Comparison of ENCODE assay signal across 18 mouse cellular contexts in genomic region chr13:12083443-12084111, GRCm38 (mm10). TPM values are rescaled to one million over a fixed set of nuclear protein-coding genes. Genes with fewer than 3 reads are reported as not detected.
DNase-seq lines count a peak whose midpoint lies in the region; ATAC-seq and TF ChIP-seq lines count a peak whose summit lies in the region.
"Had no signal": no experiment of that assay in that cellular context is flagged by ENCODE, and none has a peak within 500 bp of the region (broad histone marks: within the 10 kb centered on the region; RNA-seq: fewer than 3 reads in every experiment).

No protein-coding gene starts in this region.

- H3K36me3 ChIP-seq in forebrain, embryonic 13.5 days (ENCODE audit: poor library complexity, severe bottlenecking) = no peaks in the 10 kb centered on the region
- H3K36me3 ChIP-seq in forebrain, embryonic 12.5 days (replicated peaks) = no peaks in the 10 kb centered on the region
- 0 out of 2 replicates have a peak, but pooled peaks cover 4% of the 10 kb centered on the region for H3K36me3 ChIP-seq in heart, postnatal 0 days (replicated peaks; ENCODE audit: control insufficient read depth, insufficient read depth, low read length)
- H3K36me3 ChIP-seq in midbrain, embryonic 11.5 days (ENCODE audit: control insufficient read depth, insufficient read depth, low read length) = no peaks in the 10 kb centered on the region
- H3K36me3 ChIP-seq in midbrain, postnatal 0 days (ENCODE audit: insufficient read depth, low read length) = no peaks in the 10 kb centered on the region
- H3K36me3 ChIP-seq in midbrain, embryonic 15.5 days (replicated peaks) = no peaks in the 10 kb centered on the region

- no peak overlapping the region for H3K4me2 ChIP-seq in forebrain, embryonic 13.5 days
- H3K4me2 ChIP-seq in forebrain, embryonic 12.5 days = no peak overlapping the region
- H3K4me2 ChIP-seq in heart, postnatal 0 days (ENCODE audit: low read depth, low read length) = peak overlapping the region; percentile 19; the same call in 1 of the 2 replicates
- no peak overlapping the region for H3K4me2 ChIP-seq in midbrain, embryonic 11.5 days
- no peak overlapping the region for H3K4me2 ChIP-seq in midbrain, postnatal 0 days (ENCODE audit: low read depth, low read length, poor library complexity, severe bottlenecking)
- H3K4me2 ChIP-seq in midbrain, embryonic 15.5 days = no peak overlapping the region

- TF ChIP-seq EP300 in heart, postnatal 0 days (IDR thresholded peaks at IDR 0.05; ENCODE audit: low read depth) = no peak

- H3K27ac ChIP-seq in forebrain, embryonic 13.5 days = no peak overlapping the region
- H3K27ac ChIP-seq in forebrain, embryonic 12.5 days = no peak overlapping the region
- H3K27ac ChIP-seq in heart, postnatal 0 days (ENCODE audit: low read depth) = 0 out of 2 replicates have a peak overlapping the region, but pooled peaks have one; percentile 5
- no peak overlapping the region for H3K27ac ChIP-seq in midbrain, embryonic 11.5 days (ENCODE audit: low read depth, low read length)
- no peak overlapping the region for H3K27ac ChIP-seq in midbrain, postnatal 0 days (ENCODE audit: low read depth, low read length)
- H3K27ac ChIP-seq in midbrain, embryonic 15.5 days = no peak overlapping the region

- WGBS in forebrain, embryonic 13.5 days = 32% methylated on average over 10 of the region's 10 CpGs
- WGBS in forebrain, embryonic 12.5 days = 48% methylated on average over 10 of the region's 10 CpGs
- 16% methylated on average over 10 of the region's 10 CpGs for WGBS in heart, postnatal 0 days
- 53% methylated on average over 10 of the region's 10 CpGs for WGBS in midbrain, embryonic 11.5 days
- WGBS in midbrain, postnatal 0 days = 29% methylated on average over 10 of the region's 10 CpGs
- WGBS in midbrain, embryonic 15.5 days = 28% methylated on average over 10 of the region's 10 CpGs

- 0 out of 2 replicates have a peak, but pooled peaks cover 4% of the 10 kb centered on the region for H3K4me1 ChIP-seq in forebrain, embryonic 13.5 days
- peaks cover 9% of the 10 kb centered on the region for H3K4me1 ChIP-seq in forebrain, embryonic 12.5 days
- H3K4me1 ChIP-seq in heart, postnatal 0 days (ENCODE audit: control insufficient read depth, insufficient read depth) = peaks cover 52% of the 10 kb centered on the region
- no peaks in the 10 kb centered on the region; the same call in 1 of the 2 replicates for H3K4me1 ChIP-seq in midbrain, embryonic 11.5 days (ENCODE audit: control insufficient read depth, insufficient read depth, low read length)
- no peaks in the 10 kb centered on the region for H3K4me1 ChIP-seq in midbrain, postnatal 0 days (ENCODE audit: insufficient read depth, low read length)
- H3K4me1 ChIP-seq in midbrain, embryonic 15.5 days = no peaks in the 10 kb centered on the region

- TF ChIP-seq CTCF in heart, postnatal 0 days (IDR thresholded peaks at IDR 0.05; ENCODE audit: low read depth) = no peak
- no peak for TF ChIP-seq CTCF in midbrain, postnatal 0 days (IDR thresholded peaks at IDR 0.05)

- H3K4me3 ChIP-seq in forebrain, embryonic 13.5 days = no peak overlapping the region
- H3K4me3 ChIP-seq in forebrain, embryonic 12.5 days (replicated peaks) = no peak overlapping the region
- no peak overlapping the region for H3K4me3 ChIP-seq in heart, postnatal 0 days (ENCODE audit: low read depth, low read length)
- H3K4me3 ChIP-seq in midbrain, embryonic 11.5 days (ENCODE audit: low read depth, low read length) = no peak overlapping the region
- no peak overlapping the region for H3K4me3 ChIP-seq in midbrain, postnatal 0 days (ENCODE audit: low read depth, low read length)
- H3K4me3 ChIP-seq in midbrain, embryonic 15.5 days = no peak overlapping the region
- H3K4me3 ChIP-seq: erythroblast, embryonic 14.5 days had no signal

- no peaks in the 10 kb centered on the region for H3K27me3 ChIP-seq in forebrain, embryonic 13.5 days
- no peaks in the 10 kb centered on the region; the same call in 1 of the 2 replicates for H3K27me3 ChIP-seq in forebrain, embryonic 12.5 days
- no peaks in the 10 kb centered on the region for H3K27me3 ChIP-seq in heart, postnatal 0 days (ENCODE audit: control insufficient read depth, insufficient read depth, low read length)
- H3K27me3 ChIP-seq in midbrain, embryonic 11.5 days (ENCODE audit: control insufficient read depth, insufficient read depth, low read length) = no peaks in the 10 kb centered on the region
- no peaks in the 10 kb centered on the region for H3K27me3 ChIP-seq in midbrain, postnatal 0 days (ENCODE audit: insufficient read depth, low read length)
- no peaks in the 10 kb centered on the region for H3K27me3 ChIP-seq in midbrain, embryonic 15.5 days (replicated peaks)
- H3K27me3 ChIP-seq: Patski had no signal

- DNase-seq in heart, postnatal 0 days (ENCODE audit: low spot score) = no peak
- DNase-seq in heart, adult 8-10 months (ENCODE audit: low spot score) = no peak
- no peak for DNase-seq in midbrain, embryonic 11.5 days (ENCODE audit: low spot score, missing footprints)
- no peak for DNase-seq in midbrain, postnatal 0 days (ENCODE audit: low spot score)
- DNase-seq in ovary, postnatal 14 days (ENCODE audit: low spot score) = no peak
- DNase-seq: cerebellum, adult 9-10 months; embryo, embryonic 11 days; heart, postnatal 4 days; kidney, adult 11 months; kidney, postnatal 25 days; right cerebral cortex, adult 18-20 months; thymus, adult 18-20 months had no signal

- ATAC-seq in forebrain, embryonic 13.5 days = 0 out of 2 replicates have a peak, but pooled peaks have one; percentile 13
- no peak for ATAC-seq in forebrain, embryonic 12.5 days (ENCODE audit: low FRiP score)
- ATAC-seq in heart, postnatal 0 days (ENCODE audit: insufficient read depth, low read depth) = peak; percentile 57
- ATAC-seq in midbrain, embryonic 11.5 days (ENCODE audit: low FRiP score) = peak; percentile 54; the same call in 1 of the 2 replicates
- no peak for ATAC-seq in midbrain, postnatal 0 days (ENCODE audit: low FRiP score)
- ATAC-seq in midbrain, embryonic 15.5 days (replicated peaks) = peak; percentile 56
- ATAC-seq: Patski had no signal

- H3K9me3 ChIP-seq in forebrain, embryonic 13.5 days (replicated peaks) = no peaks in the 10 kb centered on the region
- no peaks in the 10 kb centered on the region for H3K9me3 ChIP-seq in forebrain, embryonic 12.5 days
- no peaks in the 10 kb centered on the region for H3K9me3 ChIP-seq in heart, postnatal 0 days (replicated peaks; ENCODE audit: control insufficient read depth, low read length)
- no peaks in the 10 kb centered on the region for H3K9me3 ChIP-seq in midbrain, embryonic 11.5 days (ENCODE audit: control insufficient read depth, low read length)
- H3K9me3 ChIP-seq in midbrain, postnatal 0 days (ENCODE audit: low read length) = no peaks in the 10 kb centered on the region
- H3K9me3 ChIP-seq in midbrain, embryonic 15.5 days = no peaks in the 10 kb centered on the region

- no peak overlapping the region for H3K9ac ChIP-seq in forebrain, embryonic 13.5 days
- H3K9ac ChIP-seq in forebrain, embryonic 12.5 days = no peak overlapping the region
- H3K9ac ChIP-seq in heart, postnatal 0 days (replicated peaks; ENCODE audit: low read depth, low read length) = no peak overlapping the region
- no peak overlapping the region for H3K9ac ChIP-seq in midbrain, embryonic 11.5 days (ENCODE audit: low read length)
- no peak overlapping the region for H3K9ac ChIP-seq in midbrain, postnatal 0 days (replicated peaks; ENCODE audit: low read length, poor library complexity, severe bottlenecking)
- no peak overlapping the region for H3K9ac ChIP-seq in midbrain, embryonic 15.5 days

RNA-seq across cellular contexts. Expression of gene Ryr2, which starts 23.2 kb away (rescaled TPM):
- 0.53 and 1.2 TPM in 2 replicates for polyA plus RNA-seq in forebrain, embryonic 13.5 days (2015; fragmentation: Nextera tagmentation; extraction: Ambion mirVana)
- 0.37 and 0.59 TPM in 2 replicates for polyA plus RNA-seq in forebrain, embryonic 12.5 days (2016; fragmentation: Nextera tagmentation; extraction: Ambion mirVana)
- 317 and 396 TPM in 2 replicates for total RNA-seq in heart, postnatal 0 days (2014; rRNA removed; ENCODE audit: low replicate concordance)
- 48.2 and 61.4 TPM in 2 replicates for polyA plus RNA-seq in heart, postnatal 0 days (2015; fragmentation: Nextera tagmentation; extraction: Ambion mirVana)
- 1,000 to 10,000 TPM in 3 of 4 experiments, 100 to 1,000 TPM in 1; 935 to 1,209 (median 1,093) TPM for total RNA-seq in heart, adult 8-10 months (2022)
- polyA plus RNA-seq in midbrain, embryonic 11.5 days (2014; fragmentation: Nextera tagmentation; extraction: Ambion mirVana) = 0.25 and 0.34 TPM in 2 replicates
- 22.5 and 41.9 TPM in 2 replicates for total RNA-seq in midbrain, postnatal 0 days (2014; rRNA removed)
- 2.6 and 3.5 TPM in 2 replicates for polyA plus RNA-seq in midbrain, postnatal 0 days (2015; fragmentation: Nextera tagmentation; extraction: Ambion mirVana)
- polyA plus RNA-seq in midbrain, embryonic 15.5 days (2015; fragmentation: Nextera tagmentation; extraction: Ambion mirVana) = 3.5 and 4.4 TPM in 2 replicates
- total RNA-seq: megakaryocyte, adult 5-6 weeks had no signal
- polyA plus RNA-seq: erythroblast, embryonic 14.5 days; Patski had no signal

Comparison
In these comparisons a context has a peak if more than half of its experiments do, and no peak if none do; other contexts are left out.
1. ATAC-seq: peak in forebrain, embryonic 13.5 days (single experiment), heart, postnatal 0 days (single experiment), midbrain, embryonic 11.5 days (single experiment) and midbrain, embryonic 15.5 days (single experiment); none in forebrain, embryonic 12.5 days (single experiment) and midbrain, postnatal 0 days (single experiment).